Mouse (Mus musculus) heart, embryonic 15.5 days (tissue): ENCODE measurements around the gene Krtap28-13. TPM values are rescaled to one million over a fixed set of nuclear protein-coding genes. Genes with fewer than 3 reads are reported as not detected.

Source experiments
- ATAC-seq: fragments of 200-750 bp; cut with Nextera tagmentation; replicated peaks from 2 replicates; pipeline ENCODE4 v1.8.0; 2017; ENCODE audit warnings: low read depth, moderate TSS enrichment; ENCODE audit not compliant: insufficient number of reproducible peaks, insufficient read depth, low FRiP score
- H3K27ac ChIP-seq: fragments of 300-500 bp; sonication (generic); 2 replicates; pipeline ENCODE4 v1.5.1; 2015; ENCODE audit warnings: mild to moderate bottlenecking, inconsistent platforms
- H3K27me3 ChIP-seq: fragments of 300-500 bp; sonication (generic); 2 replicates; pipeline ENCODE4 v1.6.1; 2015; ENCODE audit warnings: inconsistent platforms
- H3K36me3 ChIP-seq: fragments of 300-500 bp; sonication (generic); 2 replicates; pipeline ENCODE4 v1.6.1; 2015; ENCODE audit warnings: mild to moderate bottlenecking, inconsistent platforms
- H3K4me1 ChIP-seq: fragments of 300-500 bp; sonication (generic); replicated peaks from 2 replicates; pipeline ENCODE4 v1.6.1; 2015; ENCODE audit warnings: inconsistent platforms
- H3K4me2 ChIP-seq: fragments of 300-500 bp; sonication (generic); 2 replicates; pipeline ENCODE4 v1.6.1; 2015; ENCODE audit warnings: inconsistent platforms, mild to moderate bottlenecking, moderate library complexity
- H3K4me3 ChIP-seq: fragments of 300-500 bp; sonication (generic); 2 replicates; pipeline ENCODE4 v1.5.1; 2015; ENCODE audit warnings: mild to moderate bottlenecking, inconsistent platforms
- H3K9ac ChIP-seq: fragments of 300-500 bp; sonication (generic); 2 replicates; pipeline ENCODE4 v1.6.1; 2015; ENCODE audit warnings: mild to moderate bottlenecking, inconsistent platforms
- H3K9me3 ChIP-seq: fragments of 300-500 bp; sonication (generic); replicated peaks from 2 replicates; pipeline ENCODE4 v1.6.1; 2016; ENCODE audit warnings: inconsistent platforms
- WGBS: fragments of 180-500 bp; shearing (Covaris S2); methylation state at CpG from one replicate; pipeline ENCODE4 v1.1.7; 2015; ENCODE audit warnings: mixed read lengths; 5-methylcytosine and 5-hydroxymethylcytosine counted together
- polyA plus RNA-seq: library from polyadenylated mRNA; unstranded; fragments of >200 nt; fragmentation: Nextera tagmentation; extraction: Ambion mirVana; gene quantifications from 2 replicates; pipeline ENCODE4 v1.2.1, GENCODE M21; 2015

Gene Krtap28-13
- not detected in 2 replicates for polyA plus RNA-seq

GRCm38 (mm10) chr1:83060643-83061042 is at the start of gene Krtap28-13:
TSS of gene Krtap28-13 (plus strand) at chr1:83060930.
- peaks cover 10% of the 10 kb centered on the region for H3K4me1 ChIP-seq
- ATAC-seq: no peak
- no peaks in the 10 kb centered on the region for H3K36me3 ChIP-seq
- H3K4me2 ChIP-seq: no peak within 1 kb of the TSS
- no peak within 1 kb of the TSS for H3K27ac ChIP-seq
- H3K27me3 ChIP-seq: no peaks in the 10 kb centered on the region
- no peak within 1 kb of the TSS for H3K9ac ChIP-seq
- 74% methylated on average over 4 of the region's 4 CpGs for WGBS
- no peaks in the 10 kb centered on the region for H3K9me3 ChIP-seq
- no peak within 1 kb of the TSS for H3K4me3 ChIP-seq

- Histone ChIP-seq H3K9me3 (no peaks in the 10 kb centered on the region), H3K4me3 (no peak overlapping the region), H3K4me2 (no peak overlapping the region), H3K36me3 (no peaks in the 10 kb centered on the region), H3K9ac (no peak overlapping the region), H3K4me1 (no peaks in the 10 kb centered on the region), H3K27me3 (no peaks in the 10 kb centered on the region), H3K27ac (no peak overlapping the region)
- no peak for ATAC-seq
- WGBS: 81% methylated on average over 3 of the region's 3 CpGs
Measured at GRCm38 (mm10) chr1:83014477-83014876, 46.3 kb upstream of the Krtap28-13 start.

GRCm38 (mm10) chr1:83015329-83015879 is 45.3 kb upstream of the Krtap28-13 start:
- Histone ChIP-seq H3K9me3 (no peaks in the 10 kb centered on the region), H3K36me3 (no peaks in the 10 kb centered on the region), H3K4me1 (no peaks in the 10 kb centered on the region), H3K4me3 (no peak overlapping the region), H3K27me3 (no peaks in the 10 kb centered on the region), H3K4me2 (no peak overlapping the region), H3K27ac (no peak overlapping the region), H3K9ac (no peak overlapping the region)
- 59% methylated on average over 10 of the region's 10 CpGs for WGBS
- no peak for ATAC-seq

GRCm38 (mm10) chr1:83016556-83016955 is 44.2 kb upstream of the Krtap28-13 start:
- no peaks in the 10 kb centered on the region for H3K9me3 ChIP-seq
- no peaks in the 10 kb centered on the region for H3K27me3 ChIP-seq
- no peaks in the 10 kb centered on the region for H3K4me1 ChIP-seq
- no peak overlapping the region for H3K4me2 ChIP-seq
- 57% methylated on average over 1 of the region's 1 CpGs for WGBS
- no peak overlapping the region for H3K4me3 ChIP-seq
- no peak overlapping the region for H3K27ac ChIP-seq
- no peak for ATAC-seq
- H3K36me3 ChIP-seq: no peaks in the 10 kb centered on the region
- H3K9ac ChIP-seq: no peak overlapping the region

- H3K27ac ChIP-seq: no peak overlapping the region
- H3K27me3 ChIP-seq: no peaks in the 10 kb centered on the region
- no peaks in the 10 kb centered on the region for H3K4me1 ChIP-seq
- H3K9me3 ChIP-seq: no peaks in the 10 kb centered on the region
- no peaks in the 10 kb centered on the region for H3K36me3 ChIP-seq
- ATAC-seq: no peak
- WGBS: 44% methylated on average over 1 of the region's 1 CpGs
- H3K4me2 ChIP-seq: no peak overlapping the region
- no peak overlapping the region for H3K4me3 ChIP-seq
- no peak overlapping the region for H3K9ac ChIP-seq
Measured at GRCm38 (mm10) chr1:83031950-83032349, 28.8 kb upstream of the Krtap28-13 start.

- no peak for ATAC-seq
- Histone ChIP-seq H3K4me1 (peaks cover under 1% of the 10 kb centered on the region; the same call in 1 of the 2 replicates), H3K36me3 (no peaks in the 10 kb centered on the region), H3K9me3 (no peaks in the 10 kb centered on the region), H3K27ac (no peak overlapping the region), H3K4me3 (no peak overlapping the region), H3K27me3 (no peaks in the 10 kb centered on the region), H3K9ac (no peak overlapping the region), H3K4me2 (no peak overlapping the region)
- 81% methylated on average over 6 of the region's 6 CpGs for WGBS
Measured at GRCm38 (mm10) chr1:83032508-83032907, 28.2 kb upstream of the Krtap28-13 start.

GRCm38 (mm10) chr1:83034509-83034908 is 26.2 kb upstream of the Krtap28-13 start:
- ATAC-seq: no peak
- 72% methylated on average over 5 of the region's 5 CpGs for WGBS
- Histone ChIP-seq H3K27me3 (no peaks in the 10 kb centered on the region), H3K4me3 (no peak overlapping the region), H3K27ac (no peak overlapping the region), H3K36me3 (no peaks in the 10 kb centered on the region), H3K9me3 (no peaks in the 10 kb centered on the region), H3K9ac (no peak overlapping the region), H3K4me1 (peaks cover 5% of the 10 kb centered on the region), H3K4me2 (no peak overlapping the region)

GRCm38 (mm10) chr1:83036892-83037667 is 23.6 kb upstream of the Krtap28-13 start:
- Histone ChIP-seq H3K27ac (no peak overlapping the region), H3K27me3 (no peaks in the 10 kb centered on the region), H3K9me3 (no peaks in the 10 kb centered on the region), H3K36me3 (no peaks in the 10 kb centered on the region), H3K4me3 (no peak overlapping the region), H3K4me2 (peak overlapping the region; percentile 72; the same call in 1 of the 2 replicates), H3K9ac (no peak overlapping the region), H3K4me1 (peaks cover 5% of the 10 kb centered on the region)
- 75% methylated on average over 11 of the region's 11 CpGs for WGBS
- no peak for ATAC-seq

- WGBS: 1% methylated on average over 25 of the region's 25 CpGs
Measured at GRCm38 (mm10) chr1:83038109-83038672, 22.5 kb upstream of the Krtap28-13 start, which contains the start of gene Slc19a3. TSS of gene Slc19a3 (minus strand) at chr1:83038448.

GRCm38 (mm10) chr1:83039080-83039479 is 21.6 kb upstream of the Krtap28-13 start:
- Histone ChIP-seq H3K27me3 (no peaks in the 10 kb centered on the region), H3K36me3 (no peaks in the 10 kb centered on the region), H3K4me3 (no peak overlapping the region), H3K9me3 (no peaks in the 10 kb centered on the region), H3K4me1 (peaks cover 5% of the 10 kb centered on the region), H3K9ac (no peak overlapping the region), H3K4me2 (no peak overlapping the region), H3K27ac (no peak overlapping the region)
- no peak for ATAC-seq
- 79% methylated on average over 4 of the region's 4 CpGs for WGBS

More at GRCm38 (mm10) chr1:83038109-83038672, 22.5 kb upstream of the Krtap28-13 start, which contains the start of gene Slc19a3:
- Histone ChIP-seq H3K27me3 (no peaks in the 10 kb centered on the region), H3K9ac (peak within 1 kb of the TSS; percentile 51), H3K9me3 (no peaks in the 10 kb centered on the region), H3K4me2 (peak within 1 kb of the TSS; percentile 72), H3K4me3 (peak within 1 kb of the TSS; percentile 63), H3K27ac (peak within 1 kb of the TSS; percentile 61), H3K36me3 (no peaks in the 10 kb centered on the region), H3K4me1 (peaks cover 5% of the 10 kb centered on the region)
- ATAC-seq: peak; percentile 66; the same call in 1 of the 2 replicates

GRCm38 (mm10) chr1:83042380-83042779 is 18.4 kb upstream of the Krtap28-13 start, which contains the start of gene Krtap28-10:
TSS of gene Krtap28-10 (minus strand) at chr1:83042480.
- Histone ChIP-seq H3K4me3 (no peak within 1 kb of the TSS), H3K4me1 (peaks cover 5% of the 10 kb centered on the region), H3K36me3 (no peaks in the 10 kb centered on the region), H3K27me3 (no peaks in the 10 kb centered on the region), H3K9me3 (no peaks in the 10 kb centered on the region), H3K4me2 (no peak within 1 kb of the TSS), H3K9ac (no peak within 1 kb of the TSS), H3K27ac (no peak within 1 kb of the TSS)
- WGBS: 89% methylated on average over 2 of the region's 2 CpGs
- ATAC-seq: no peak
